In the genomic region with DNA sequence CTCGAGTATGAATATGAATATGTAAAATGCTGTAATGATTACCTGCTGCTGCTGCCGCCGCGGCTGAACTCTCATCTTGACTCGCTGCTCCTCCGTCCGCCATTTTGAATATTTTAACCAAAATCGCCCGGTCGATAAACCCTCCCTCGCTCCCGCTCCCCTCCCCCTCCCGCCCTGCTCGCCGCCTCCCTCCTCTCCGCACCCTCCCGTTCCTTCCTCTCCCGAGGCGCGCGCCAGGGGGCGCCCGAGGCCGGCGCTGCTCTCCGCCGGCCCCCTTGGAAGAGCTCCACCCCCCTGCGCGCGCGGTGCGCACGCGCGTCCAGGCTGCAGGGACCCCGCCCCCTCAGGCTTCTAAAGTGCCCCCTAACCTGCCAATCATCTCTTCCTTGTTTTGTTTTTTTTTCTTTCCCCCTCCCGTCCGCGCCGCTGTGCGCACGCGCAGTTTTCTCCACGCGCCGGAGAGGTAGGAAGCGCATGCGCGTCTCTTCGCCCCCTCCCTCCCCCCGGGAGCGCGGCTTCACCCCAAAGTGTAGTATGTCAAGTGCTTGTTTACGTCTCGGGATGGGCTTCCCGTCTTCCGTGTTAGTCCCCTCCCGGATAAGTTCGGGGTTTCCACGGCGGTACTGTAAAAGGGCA, we compare ENCODE assay signal across 8 mouse cellular contexts. TPM values are rescaled to one million over a fixed set of nuclear protein-coding genes. Genes with fewer than 3 reads are reported as not detected.
DNase-seq lines count a peak whose midpoint lies in the region; ATAC-seq and TF ChIP-seq lines count a peak whose summit lies in the region.

A gene (minus strand): TSS at position 159 of the 636 bp plus-strand sequence.

- TF ChIP-seq POLR2A in bone marrow, adult 2 months (IDR thresholded peaks at IDR 0.05; ENCODE audit: borderline replicate concordance, control insufficient read depth, low read depth, low read length): peak; percentile 72; the same call in 1 of the 2 replicates
- TF ChIP-seq POLR2A in limb, embryonic 14.5 days (IDR thresholded peaks at IDR 0.05; ENCODE audit: borderline replicate concordance, extremely low read depth, insufficient read depth, insufficient read length): peak; percentile 30; the same call in 1 of the 2 replicates

- H3K4me3 ChIP-seq in bone marrow, adult 2 months (replicated peaks; ENCODE audit: control insufficient read depth, low read depth, low read length): peak within 1 kb of the TSS; percentile 100
- peak within 1 kb of the TSS; percentile 88 for H3K4me3 ChIP-seq in embryonic facial prominence, embryonic 15.5 days (replicated peaks)
- H3K4me3 ChIP-seq in limb, embryonic 14.5 days (replicated peaks; ENCODE audit: low read length): peak within 1 kb of the TSS; percentile 90
- peak within 1 kb of the TSS; percentile 97 for H3K4me3 ChIP-seq in midbrain, postnatal 0 days (ENCODE audit: low read depth, low read length)

- WGBS in bone marrow, adult 2 months: under 1% methylated on average over 61 of the region's 61 CpGs
- under 1% methylated on average over 60 of the region's 61 CpGs for WGBS in embryonic facial prominence, embryonic 15.5 days
- 2% methylated on average over 59 of the region's 61 CpGs for WGBS in limb, embryonic 14.5 days
- WGBS in midbrain, postnatal 0 days: under 1% methylated on average over 40 of the region's 61 CpGs

- no peaks in the 10 kb centered on the region for H3K27me3 ChIP-seq in embryonic facial prominence, embryonic 15.5 days
- no peaks in the 10 kb centered on the region for H3K27me3 ChIP-seq in limb, embryonic 14.5 days (ENCODE audit: control insufficient read depth, insufficient read depth, low read length)
- H3K27me3 ChIP-seq in midbrain, postnatal 0 days (ENCODE audit: insufficient read depth, low read length): no peaks in the 10 kb centered on the region

- H3K9me3 ChIP-seq in embryonic facial prominence, embryonic 15.5 days (replicated peaks): no peaks in the 10 kb centered on the region
- no peaks in the 10 kb centered on the region for H3K9me3 ChIP-seq in limb, embryonic 14.5 days (ENCODE audit: control insufficient read depth, low read length)
- no peaks in the 10 kb centered on the region for H3K9me3 ChIP-seq in midbrain, postnatal 0 days (ENCODE audit: low read length)

- peak; percentile 58; the same call in 1 of the 2 replicates for TF ChIP-seq CTCF in bone marrow, adult 2 months (IDR thresholded peaks at IDR 0.05; ENCODE audit: control insufficient read depth, insufficient read depth, low read length)
- peak; percentile 78 for TF ChIP-seq CTCF in midbrain, postnatal 0 days (IDR thresholded peaks at IDR 0.05)

- peak; percentile 94 for ATAC-seq in embryonic facial prominence, embryonic 15.5 days (ENCODE audit: insufficient number of reproducible peaks, low FRiP score, low TSS enrichment, low read depth)
- ATAC-seq in limb, embryonic 14.5 days (ENCODE audit: low FRiP score, low read depth): peak; percentile 91
- peak; percentile 93 for ATAC-seq in midbrain, postnatal 0 days (ENCODE audit: low FRiP score)

- peak; percentile 99 for DNase-seq in 416B (ENCODE audit: low read depth)
- DNase-seq in heart, adult 8-10 months (ENCODE audit: low spot score): peak; percentile 93
- peak; percentile 98 for DNase-seq in kidney, adult 9 months
- peak; percentile 97 for DNase-seq in limb, embryonic 14.5 days (ENCODE audit: low spot score)
- DNase-seq in midbrain, postnatal 0 days (ENCODE audit: low spot score): peak; percentile 98
- DNase-seq in spleen, postnatal 14 days (ENCODE audit: low spot score in 2 of 2): peak; percentile 94 to 96

- peak within 1 kb of the TSS; percentile 98 for H3K27ac ChIP-seq in bone marrow, adult 2 months (ENCODE audit: control insufficient read depth, insufficient read depth, low read depth, low read length, poor library complexity)
- H3K27ac ChIP-seq in embryonic facial prominence, embryonic 15.5 days (replicated peaks): peak within 1 kb of the TSS; percentile 90
- peak within 1 kb of the TSS; percentile 90 for H3K27ac ChIP-seq in limb, embryonic 14.5 days (replicated peaks; ENCODE audit: low read depth, low read length)
- peak within 1 kb of the TSS; percentile 96 for H3K27ac ChIP-seq in midbrain, postnatal 0 days (ENCODE audit: low read depth, low read length)

- peaks cover 2% of the 10 kb centered on the region; the same call in 1 of the 2 replicates for H3K4me1 ChIP-seq in bone marrow, adult 2 months (ENCODE audit: control insufficient read depth, insufficient read depth, low read length)
- peaks cover 12% of the 10 kb centered on the region for H3K4me1 ChIP-seq in embryonic facial prominence, embryonic 15.5 days
- peaks cover 10% of the 10 kb centered on the region; the same call in 1 of the 2 replicates for H3K4me1 ChIP-seq in limb, embryonic 14.5 days (ENCODE audit: control insufficient read depth, insufficient read depth, low read length)
- H3K4me1 ChIP-seq in midbrain, postnatal 0 days (ENCODE audit: insufficient read depth, low read length): no peaks in the 10 kb centered on the region

- H3K4me2 ChIP-seq in embryonic facial prominence, embryonic 15.5 days (replicated peaks): peak within 1 kb of the TSS; percentile 92
- H3K4me2 ChIP-seq in limb, embryonic 14.5 days (replicated peaks; ENCODE audit: low read depth, low read length, severe bottlenecking): peak within 1 kb of the TSS; percentile 93
- peak within 1 kb of the TSS; percentile 88 for H3K4me2 ChIP-seq in midbrain, postnatal 0 days (ENCODE audit: low read depth, low read length, poor library complexity, severe bottlenecking)

- no peaks in the 10 kb centered on the region for H3K36me3 ChIP-seq in embryonic facial prominence, embryonic 15.5 days
- H3K36me3 ChIP-seq in limb, embryonic 14.5 days (ENCODE audit: control insufficient read depth, insufficient read depth, low read length): no peaks in the 10 kb centered on the region
- no peaks in the 10 kb centered on the region for H3K36me3 ChIP-seq in midbrain, postnatal 0 days (ENCODE audit: insufficient read depth, low read length)

- H3K9ac ChIP-seq in embryonic facial prominence, embryonic 15.5 days: peak within 1 kb of the TSS; percentile 77
- H3K9ac ChIP-seq in limb, embryonic 14.5 days (ENCODE audit: low read depth, low read length, severe bottlenecking): peak within 1 kb of the TSS; percentile 96
- H3K9ac ChIP-seq in midbrain, postnatal 0 days (replicated peaks; ENCODE audit: low read length, poor library complexity, severe bottlenecking): peak within 1 kb of the TSS; percentile 97

RNA-seq across cellular contexts. Expression of the gene that starts here (rescaled TPM):
- polyA plus RNA-seq in bone marrow, adult 2 months (2011; ENCODE audit: insufficient read depth, insufficient read length, low replicate concordance, missing spikeins): 7.2 and 9.1 TPM in 2 replicates
- 10.7 and 11.3 TPM in 2 replicates for polyA plus RNA-seq in embryonic facial prominence, embryonic 15.5 days (2015; fragmentation: Nextera tagmentation; extraction: Ambion mirVana)
- 10 to 100 TPM in 3 of 4 experiments, 1 to 10 TPM in 1; 9.7 to 16.5 (median 11.5) TPM for total RNA-seq in heart, adult 8-10 months (2022)
- 7.3 and 9.9 TPM in 2 replicates for polyA plus RNA-seq in limb, embryonic 14.5 days (2012; rRNA removed)
- 15.7 and 16.4 TPM in 2 replicates for polyA plus RNA-seq in limb, embryonic 14.5 days (2014; fragmentation: Nextera tagmentation; extraction: Ambion mirVana)
- 26.8 and 27.2 TPM in 2 replicates for total RNA-seq in midbrain, postnatal 0 days (2014; rRNA removed)
- polyA plus RNA-seq in midbrain, postnatal 0 days (2015; fragmentation: Nextera tagmentation; extraction: Ambion mirVana): 17.3 and 21.5 TPM in 2 replicates

Comparison
In these comparisons a context has a peak if more than half of its experiments do, and no peak if none do; other contexts are left out.
1. Peak in every context shown above with its lines: DNase-seq, ATAC-seq, H3K4me3 ChIP-seq and H3K27ac ChIP-seq.